Mouse (Mus musculus) kidney, postnatal 0 days (tissue): ENCODE measurements around the gene Atp1a4. TPM values are rescaled to one million over a fixed set of nuclear protein-coding genes. Genes with fewer than 3 reads are reported as not detected.

Experiments
- ATAC-seq: fragments of 200-750 bp; cut with Nextera tagmentation; replicated peaks from 2 replicates; pipeline ENCODE4 v1.8.0; 2017; ENCODE audit warnings: low read depth, moderate number of reproducible peaks, moderate TSS enrichment, moderate library complexity; ENCODE audit not compliant: low FRiP score
- DNase-seq: peaks from one replicate; pipeline ENCODE4 v3.0.0-alpha.2; 2016; ENCODE audit warnings: low spot score
- H3K27ac ChIP-seq: fragments of 300-500 bp; sonication (generic); 2 replicates; pipeline ENCODE4 v1.5.1; 2014; ENCODE audit warnings: mild to moderate bottlenecking
- H3K27me3 ChIP-seq: fragments of 300-500 bp; sonication (generic); 2 replicates; pipeline ENCODE4 v1.6.1; 2014; ENCODE audit warnings: low read length, mixed read lengths; ENCODE audit not compliant: insufficient read depth
- H3K36me3 ChIP-seq: fragments of 300-500 bp; sonication (generic); 2 replicates; pipeline ENCODE4 v1.6.1; 2014; ENCODE audit warnings: low read length, mixed read lengths; ENCODE audit not compliant: insufficient read depth
- H3K4me1 ChIP-seq: fragments of 300-500 bp; sonication (generic); replicated peaks from 2 replicates; pipeline ENCODE4 v1.6.1; 2014; ENCODE audit warnings: antibody characterized with exemption, low read length, mixed read lengths; ENCODE audit not compliant: insufficient read depth
- H3K4me2 ChIP-seq: fragments of 300-500 bp; sonication (generic); 2 replicates; pipeline ENCODE4 v1.6.1; 2014; ENCODE audit warnings: mild to moderate bottlenecking, low read length, moderate library complexity, mixed read lengths
- H3K4me3 ChIP-seq: fragments of 300-500 bp; sonication (generic); replicated peaks from 2 replicates; pipeline ENCODE4 v1.5.1; 2014; ENCODE audit warnings: low read depth, low read length
- H3K9ac ChIP-seq: fragments of 300-500 bp; sonication (generic); 2 replicates; pipeline ENCODE4 v1.6.1; 2014; ENCODE audit warnings: low read depth, low read length
- H3K9me3 ChIP-seq: fragments of 300-500 bp; sonication (generic); replicated peaks from 2 replicates; pipeline ENCODE4 v1.6.1; 2016; ENCODE audit warnings: low read length, inconsistent platforms, mixed read lengths
- CTCF ChIP-seq: IDR thresholded peaks from 2 replicates; pipeline ENCODE4 v1.5.1; 2016; ENCODE audit warnings: antibody characterized with exemption, low read depth, mild to moderate bottlenecking, moderate library complexity
- WGBS: fragments of 180-500 bp; shearing (Covaris S2); extraction: QIAGEN DNeasy Blood & Tissue Kit; methylation state at CpG from one replicate; pipeline ENCODE4 v1.1.7; 2014; 5-methylcytosine and 5-hydroxymethylcytosine counted together
- polyA plus RNA-seq: library from polyadenylated mRNA; unstranded; fragments of >200 nt; fragmentation: Nextera tagmentation; extraction: Ambion mirVana; gene quantifications from 2 replicates; pipeline ENCODE4 v1.2.1, GENCODE M21; 2015

The Atp1a4 gene
- polyA plus RNA-seq, 1 experiment from 2014 or later, result not detected

- WGBS, result 87% methylated on average over 7 of the region's 7 CpGs
- Histone ChIP-seq H3K27me3 (no peaks in the 10 kb centered on the region), H3K9me3 (no peaks in the 10 kb centered on the region), H3K4me2 (no peak overlapping the region), H3K27ac (no peak overlapping the region), H3K4me1 (no peaks in the 10 kb centered on the region), H3K9ac (no peak overlapping the region), H3K4me3 (no peak overlapping the region), H3K36me3 (peaks cover 62% of the 10 kb centered on the region)
- DNase-seq (no peak), ATAC-seq (no peak)
- no peak for TF ChIP-seq CTCF
These were observed 80.4 kb downstream of the Atp1a4 start for GRCm38 (mm10) chr1:172177791-172178190.

Other genes starting within 250 kb of the Atp1a4 start
- gene Vangl2, start 230.0 kb downstream of the Atp1a4 start, polyA plus RNA-seq, result 13.6 and 13.8 TPM in 2 replicates
- not detected in 2 replicates for gene Nhlh1, start 200.8 kb downstream of the Atp1a4 start, polyA plus RNA-seq
- 143 and 163 TPM in 2 replicates for gene Copa, start 175.9 kb downstream of the Atp1a4 start, polyA plus RNA-seq
- 129 and 135 TPM in 2 replicates for gene Ncstn, start 175.6 kb downstream of the Atp1a4 start, polyA plus RNA-seq
- 133 and 136 TPM in 2 replicates for gene Pex19, start 131.7 kb downstream of the Atp1a4 start, polyA plus RNA-seq
- gene Dcaf8, start 110.3 kb downstream of the Atp1a4 start, polyA plus RNA-seq, result 110 and 123 TPM in 2 replicates
- 91.8 and 103 TPM in 2 replicates for gene Pea15a, start 51.6 kb downstream of the Atp1a4 start, polyA plus RNA-seq
- gene Casq1, start 38.5 kb downstream of the Atp1a4 start, polyA plus RNA-seq, result 2.4 and 3.1 TPM in 2 replicates
- gene Igsf8, start 3.2 kb upstream of the Atp1a4 start, polyA plus RNA-seq, result 39.0 and 43.0 TPM in 2 replicates
- 1.6 and 2.0 TPM in 2 replicates for gene Atp1a2, start 39.6 kb upstream of the Atp1a4 start, polyA plus RNA-seq
- gene Kcnj9, start 70.9 kb upstream of the Atp1a4 start, polyA plus RNA-seq, result 0.03 and 0.06 TPM in 2 replicates
- 3.3 and 4.2 TPM in 2 replicates for gene Kcnj10, start 82.8 kb upstream of the Atp1a4 start, polyA plus RNA-seq
- gene Pigm, start 118.1 kb upstream of the Atp1a4 start, polyA plus RNA-seq, result 5.8 and 6.1 TPM in 2 replicates
- 1.3 and 2.3 TPM in 2 replicates for gene Slamf9, start 216.9 kb upstream of the Atp1a4 start, polyA plus RNA-seq
- gene Igsf9, start 223.4 kb upstream of the Atp1a4 start, polyA plus RNA-seq, result 12.5 and 13.3 TPM in 2 replicates
- gene Tagln2, start 241.6 kb upstream of the Atp1a4 start, polyA plus RNA-seq, result 225 and 250 TPM in 2 replicates